Mouse (Mus musculus) cerebellum, adult (tissue): ENCODE measurements around the gene Satl1.
"Not testable (repeated sequence)": the region's sequence is repeated elsewhere in the genome, so short reads cannot be mapped to it uniquely, and the experiment has no call there.

Source experiments
- ATAC-seq: cut with Nextera tagmentation; 2 replicates; pipeline ENCODE4 v1.9.2; 2017; ENCODE audit warnings: mild to moderate bottlenecking, moderate library complexity, mixed read lengths; ENCODE audit not compliant: insufficient number of reproducible peaks, low FRiP score, low TSS enrichment

Satl1 gene

GRCm38 (mm10) chrX:112406679-112407078 lies at the start of gene Satl1:
TSS of gene Satl1 (minus strand) at chrX:112406779.
- ATAC-seq, result no peak

DNA sequence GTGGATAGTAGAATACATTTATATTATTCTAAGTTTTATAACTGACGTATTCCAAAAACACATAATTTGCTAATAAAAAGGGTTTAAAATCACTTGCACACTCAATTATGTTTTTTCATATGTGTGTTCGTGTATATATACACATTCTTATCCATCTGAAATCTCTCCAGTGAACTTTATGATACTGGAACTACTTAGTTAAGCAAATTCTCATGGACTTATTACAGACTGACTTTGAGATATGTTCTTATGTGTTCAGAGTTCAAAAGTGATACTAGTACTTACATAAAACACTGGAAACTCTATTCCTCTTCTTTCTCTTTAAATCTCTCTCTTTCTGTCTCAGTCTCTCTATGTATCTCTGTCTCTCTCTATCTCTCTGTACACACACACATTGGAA lies 31.5 kb upstream of the Satl1 start:
- no peak for ATAC-seq

- no peak for ATAC-seq
These were observed 31.0 kb upstream of the Satl1 start for GRCm38 (mm10) chrX:112437580-112437979.

DNA sequence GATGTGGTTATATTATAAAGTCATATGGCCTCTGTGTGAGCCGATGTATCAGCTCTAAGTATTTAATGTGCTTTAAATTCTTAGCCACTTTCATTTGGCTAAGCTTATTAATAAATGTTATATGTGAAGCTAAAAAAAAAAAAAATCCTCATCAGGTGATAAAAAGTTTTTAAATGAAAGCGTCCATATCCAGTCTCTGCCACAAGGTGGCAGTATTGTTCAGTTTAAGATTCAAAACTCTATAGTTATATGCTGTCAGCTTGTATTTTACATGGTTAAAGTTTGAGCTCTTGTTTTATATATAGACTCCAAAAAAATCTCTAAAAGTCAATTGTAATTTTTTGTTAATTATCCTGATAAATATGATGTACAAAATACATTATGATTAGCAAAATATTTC lies 16.4 kb upstream of the Satl1 start:
- ATAC-seq, result not testable (repeated sequence)

GRCm38 (mm10) chrX:112412309-112412708 lies 5.7 kb upstream of the Satl1 start:
- ATAC-seq, result no peak

GRCm38 (mm10) chrX:112370577-112371410 lies 35.8 kb downstream of the Satl1 start:
- ATAC-seq, result peak; percentile 100

DNA sequence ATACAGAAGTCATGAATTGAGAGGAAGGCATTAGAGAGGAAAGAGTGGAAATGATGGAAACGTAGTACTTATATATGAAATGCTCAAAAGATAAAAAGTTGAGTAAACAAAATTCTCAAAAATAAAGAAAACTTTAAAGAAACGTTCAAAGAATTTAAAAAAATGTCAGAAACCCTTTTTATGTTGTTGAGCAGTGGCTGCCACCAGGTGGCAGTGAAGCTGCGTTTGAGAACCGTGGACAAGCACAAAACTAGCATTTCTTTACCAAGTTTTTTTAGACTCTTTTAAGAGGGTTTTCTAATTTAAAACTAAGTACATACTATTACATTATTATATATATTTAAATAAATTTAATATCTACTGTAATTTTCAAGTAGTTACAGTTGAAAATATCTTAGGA lies 38.2 kb downstream of the Satl1 start:
- ATAC-seq, result no peak

- ATAC-seq, result peak; percentile 31; the same call in 1 of the 2 replicates
These were observed 58.2 kb downstream of the Satl1 start for GRCm38 (mm10) chrX:112348395-112348791.

- no peak for ATAC-seq
These were observed 58.8 kb downstream of the Satl1 start for GRCm38 (mm10) chrX:112347467-112348394.

- no peak for ATAC-seq
These were observed 67.1 kb downstream of the Satl1 start for GRCm38 (mm10) chrX:112339486-112339885.
